Mouse (Mus musculus) thymus, adult 2 months (tissue): ENCODE measurements around the gene Itga10.

Experiments
- CTCF ChIP-seq: fragments of 200-500 bp; IDR thresholded peaks from 2 replicates; pipeline ENCODE4 v1.5.1; 2012; ENCODE audit warnings: mild to moderate bottlenecking, control low read depth, low read length, moderate library complexity, borderline replicate concordance; ENCODE audit not compliant: control insufficient read depth, poor library complexity, insufficient read depth; ENCODE audit errors: extremely low read depth
- POLR2A ChIP-seq: fragments of 200-500 bp; IDR thresholded peaks from 2 replicates; pipeline ENCODE4 v1.6.1; 2012; ENCODE audit warnings: mild to moderate bottlenecking, low read length, control low read depth, moderate library complexity; ENCODE audit not compliant: control insufficient read depth, poor library complexity, insufficient read depth; ENCODE audit errors: extremely low read depth

DNA sequence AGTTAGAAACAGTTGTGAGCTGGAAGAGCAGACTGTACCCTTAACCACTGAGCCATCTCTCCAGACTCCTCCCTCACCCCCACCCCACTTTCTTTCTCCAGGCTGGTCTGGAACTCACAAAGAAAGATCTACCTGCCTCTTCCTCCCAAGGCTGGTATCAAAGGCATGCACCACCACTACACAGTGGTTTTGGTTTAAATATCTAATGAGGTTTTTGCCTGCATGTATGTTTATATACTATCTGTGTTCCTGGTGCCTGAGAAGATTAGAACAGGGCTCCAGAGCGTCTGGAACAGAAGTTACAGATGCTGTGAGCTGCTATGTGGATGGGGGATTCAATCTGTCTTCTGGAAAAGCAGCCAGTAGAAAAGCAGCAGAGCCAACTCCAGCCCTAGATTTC lies 11.4 kb upstream of the Itga10 start:
- no peak for TF ChIP-seq CTCF
- TF ChIP-seq POLR2A: no peak
